Mouse (Mus musculus): ENCODE measurements around the gene Fpgs.

DNA sequence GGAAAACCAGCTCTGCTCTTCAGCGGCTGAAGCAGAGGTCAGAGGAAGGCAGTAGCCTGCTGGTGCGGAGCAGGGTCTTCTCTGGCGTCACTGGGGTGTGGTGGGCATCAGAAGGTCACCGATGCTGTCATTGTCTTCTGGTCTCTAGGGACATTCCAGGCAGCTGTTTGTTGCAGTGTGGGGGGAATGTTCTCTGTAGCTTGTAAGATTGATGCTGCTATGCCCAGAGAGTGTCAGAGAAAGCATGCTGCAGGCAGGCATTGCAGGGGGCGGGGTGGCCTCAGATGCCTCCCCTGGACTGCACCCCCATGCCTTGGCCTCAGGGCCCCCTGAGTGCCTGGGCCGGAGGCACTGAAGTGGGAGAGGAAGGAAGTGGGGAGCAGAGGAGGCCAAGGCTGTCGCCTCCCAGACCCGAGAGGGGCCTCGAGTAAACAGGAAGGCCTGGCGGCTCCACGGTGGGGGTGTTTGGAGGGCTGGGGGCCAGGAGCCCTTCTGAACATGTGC, 66.1 kb downstream of the Fpgs start:
- no peak for TF ChIP-seq CTCF (IDR thresholded peaks at IDR 0.05; ENCODE audit: low read depth)
- no peak for TF ChIP-seq EP300 (IDR thresholded peaks at IDR 0.05; ENCODE audit: low read depth)

All from liver, embryonic 14.5 days (tissue).